Mouse (Mus musculus): ENCODE data around the gene Zar1l. TPM values are rescaled to one million over a fixed set of nuclear protein-coding genes. Genes with fewer than 3 reads are reported as not detected.
A peak's percentile ranks its signal among the peaks of the same experiment; 100 is the strongest.

The Zar1l gene
- polyA plus RNA-seq, 1 experiment, result not detected

- no peaks in the 10 kb centered on the region for H3K27me3 ChIP-seq (ENCODE audit: control insufficient read depth, insufficient read depth, low read length)
- no peak overlapping the region for H3K27ac ChIP-seq (ENCODE audit: insufficient read depth, low read length)
- no peak for TF ChIP-seq POLR2A (IDR thresholded peaks at IDR 0.05; ENCODE audit: borderline replicate concordance, insufficient read depth, low read length)
- no peak for TF ChIP-seq CTCF (IDR thresholded peaks at IDR 0.05; ENCODE audit: borderline replicate concordance, insufficient read depth, low read depth, low read length)
- no peak for DNase-seq
- H3K4me3 ChIP-seq (replicated peaks; ENCODE audit: insufficient read depth, low read depth, low read length), result no peak overlapping the region
- H3K4me1 ChIP-seq (ENCODE audit: control insufficient read depth, insufficient read depth, low read length), result no peaks in the 10 kb centered on the region
- 49% methylated on average over 3 of the region's 3 CpGs for WGBS
Measured at GRCm38 (mm10) chr5:150551637-150552036, 33.7 kb upstream of the Zar1l start.

DNA sequence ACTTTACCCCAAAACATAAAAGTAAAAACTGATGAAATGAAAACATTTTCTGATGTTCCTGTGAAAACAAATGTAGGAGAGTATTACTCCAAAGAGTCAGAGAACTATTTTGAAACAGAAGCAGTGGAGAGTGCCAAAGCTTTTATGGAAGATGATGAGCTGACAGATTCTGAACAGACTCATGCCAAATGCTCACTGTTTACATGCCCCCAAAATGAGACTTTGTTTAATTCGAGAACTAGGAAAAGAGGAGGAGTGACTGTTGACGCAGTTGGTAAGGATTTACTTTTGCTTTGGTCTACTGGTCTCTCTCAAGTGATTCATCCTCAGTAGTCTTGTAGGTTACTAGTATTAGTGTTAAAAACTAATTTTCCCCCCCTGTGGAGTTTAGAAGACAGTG, 25.2 kb upstream of the Zar1l start:
- DNase-seq, result no peak
- no peaks in the 10 kb centered on the region for H3K4me1 ChIP-seq (ENCODE audit: control insufficient read depth, insufficient read depth, low read length)
- WGBS, result 75% methylated on average over 2 of the region's 2 CpGs
- no peak overlapping the region for H3K27ac ChIP-seq (ENCODE audit: insufficient read depth, low read length)
- no peak for TF ChIP-seq POLR2A (IDR thresholded peaks at IDR 0.05; ENCODE audit: borderline replicate concordance, insufficient read depth, low read length)
- H3K4me3 ChIP-seq (replicated peaks; ENCODE audit: insufficient read depth, low read depth, low read length), result no peak overlapping the region
- H3K27me3 ChIP-seq (ENCODE audit: control insufficient read depth, insufficient read depth, low read length), result no peaks in the 10 kb centered on the region

DNA sequence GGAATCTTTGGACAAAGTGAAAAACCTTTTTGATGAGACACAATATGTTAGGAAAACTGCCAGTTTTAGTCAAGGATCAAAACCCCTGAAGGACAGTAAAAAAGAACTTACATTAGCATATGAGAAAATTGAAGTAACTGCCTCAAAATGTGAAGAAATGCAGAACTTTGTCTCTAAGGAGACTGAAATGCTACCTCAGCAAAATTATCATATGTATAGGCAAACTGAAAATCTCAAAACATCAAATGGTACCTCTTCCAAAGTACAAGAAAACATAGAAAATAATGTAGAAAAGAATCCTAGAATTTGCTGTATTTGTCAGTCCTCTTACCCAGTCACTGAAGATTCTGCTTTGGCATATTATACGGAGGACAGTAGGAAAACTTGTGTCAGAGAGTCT, 23.3 kb upstream of the Zar1l start:
- no peaks in the 10 kb centered on the region for H3K4me1 ChIP-seq (ENCODE audit: control insufficient read depth, insufficient read depth, low read length)
- no peak for DNase-seq
- no peak overlapping the region for H3K27ac ChIP-seq (ENCODE audit: insufficient read depth, low read length)
- no peak overlapping the region for H3K4me3 ChIP-seq (replicated peaks; ENCODE audit: insufficient read depth, low read depth, low read length)
- TF ChIP-seq POLR2A (IDR thresholded peaks at IDR 0.05; ENCODE audit: borderline replicate concordance, insufficient read depth, low read length) (no peak), CTCF (IDR thresholded peaks at IDR 0.05; ENCODE audit: borderline replicate concordance, insufficient read depth, low read depth, low read length) (no peak)
- H3K27me3 ChIP-seq (ENCODE audit: control insufficient read depth, insufficient read depth, low read length), result no peaks in the 10 kb centered on the region
- 93% methylated on average over 1 of the region's 1 CpGs for WGBS

DNA sequence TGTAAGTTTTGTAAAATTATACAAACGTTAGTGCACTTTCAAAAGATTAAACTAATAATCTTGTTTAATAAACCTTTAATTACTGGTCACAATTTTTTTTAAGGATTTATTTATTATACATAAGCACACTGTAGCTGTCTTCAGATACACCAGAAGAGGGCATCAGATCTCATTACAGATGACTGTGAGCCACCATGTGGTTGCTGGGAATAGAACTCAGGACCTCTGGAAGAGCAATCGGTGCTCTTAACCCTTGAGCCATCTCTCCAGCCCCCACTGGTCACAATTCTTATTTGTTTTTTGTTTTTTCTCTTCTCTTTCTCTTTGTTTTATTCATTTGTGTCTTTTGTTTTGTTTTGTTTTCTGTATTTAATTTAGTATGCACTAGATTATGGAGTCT, 7.3 kb upstream of the Zar1l start:
- H3K27me3 ChIP-seq (ENCODE audit: control insufficient read depth, insufficient read depth, low read length), result no peaks in the 10 kb centered on the region
- 84% methylated on average over 2 of the region's 2 CpGs for WGBS
- H3K4me1 ChIP-seq (ENCODE audit: control insufficient read depth, insufficient read depth, low read length), result no peaks in the 10 kb centered on the region
- no peak for DNase-seq
- TF ChIP-seq CTCF (IDR thresholded peaks at IDR 0.05; ENCODE audit: borderline replicate concordance, insufficient read depth, low read depth, low read length), result no peak
- no peak for TF ChIP-seq POLR2A (IDR thresholded peaks at IDR 0.05; ENCODE audit: borderline replicate concordance, insufficient read depth, low read length)
- H3K4me3 ChIP-seq (replicated peaks; ENCODE audit: insufficient read depth, low read depth, low read length), result no peak overlapping the region
- H3K27ac ChIP-seq (ENCODE audit: insufficient read depth, low read length), result no peak overlapping the region

GRCm38 (mm10) chr5:150522867-150523234, 4.9 kb upstream of the Zar1l start:
- Histone ChIP-seq H3K27me3 (ENCODE audit: control insufficient read depth, insufficient read depth, low read length) (no peaks in the 10 kb centered on the region), H3K4me3 (replicated peaks; ENCODE audit: insufficient read depth, low read depth, low read length) (peak overlapping the region; percentile 55), H3K4me1 (ENCODE audit: control insufficient read depth, insufficient read depth, low read length) (no peaks in the 10 kb centered on the region), H3K27ac (ENCODE audit: insufficient read depth, low read length) (no peak overlapping the region)
- 5% methylated on average over 11 of the region's 11 CpGs for WGBS
- TF ChIP-seq CTCF (IDR thresholded peaks at IDR 0.05; ENCODE audit: borderline replicate concordance, insufficient read depth, low read depth, low read length) (no peak), POLR2A (IDR thresholded peaks at IDR 0.05; ENCODE audit: borderline replicate concordance, insufficient read depth, low read length) (no peak)
- DNase-seq, result no peak

- 3% methylated on average over 63 of the region's 63 CpGs for WGBS
- no peaks in the 10 kb centered on the region for H3K27me3 ChIP-seq (ENCODE audit: control insufficient read depth, insufficient read depth, low read length)
Measured at GRCm38 (mm10) chr5:150521937-150522866, 4.2 kb upstream of the Zar1l start, which contains the start of gene Brca2. Gene Brca2 (plus strand): TSS chr5:150522630.

GRCm38 (mm10) chr5:150519551-150519950, 1.6 kb upstream of the Zar1l start:
- no peak for DNase-seq
- H3K27me3 ChIP-seq (ENCODE audit: control insufficient read depth, insufficient read depth, low read length), result no peaks in the 10 kb centered on the region
- H3K4me1 ChIP-seq (ENCODE audit: control insufficient read depth, insufficient read depth, low read length), result no peaks in the 10 kb centered on the region
- H3K4me3 ChIP-seq (replicated peaks; ENCODE audit: insufficient read depth, low read depth, low read length), result no peak overlapping the region
- TF ChIP-seq POLR2A (IDR thresholded peaks at IDR 0.05; ENCODE audit: borderline replicate concordance, insufficient read depth, low read length) (no peak), CTCF (IDR thresholded peaks at IDR 0.05; ENCODE audit: borderline replicate concordance, insufficient read depth, low read depth, low read length) (no peak)
- WGBS, result 83% methylated on average over 1 of the region's 1 CpGs
- H3K27ac ChIP-seq (ENCODE audit: insufficient read depth, low read length), result no peak overlapping the region

More at GRCm38 (mm10) chr5:150521937-150522866, 4.2 kb upstream of the Zar1l start, which contains the start of gene Brca2:
- TF ChIP-seq POLR2A (IDR thresholded peaks at IDR 0.05; ENCODE audit: borderline replicate concordance, insufficient read depth, low read length) (peak; percentile 92), CTCF (IDR thresholded peaks at IDR 0.05; ENCODE audit: borderline replicate concordance, insufficient read depth, low read depth, low read length) (no peak)
- DNase-seq, result peak; percentile 92 to 94
- Histone ChIP-seq H3K4me3 (replicated peaks; ENCODE audit: insufficient read depth, low read depth, low read length) (peak within 1 kb of the TSS; percentile 55), H3K4me1 (ENCODE audit: control insufficient read depth, insufficient read depth, low read length) (no peaks in the 10 kb centered on the region), H3K27ac (ENCODE audit: insufficient read depth, low read length) (no peak within 1 kb of the TSS)

DNA sequence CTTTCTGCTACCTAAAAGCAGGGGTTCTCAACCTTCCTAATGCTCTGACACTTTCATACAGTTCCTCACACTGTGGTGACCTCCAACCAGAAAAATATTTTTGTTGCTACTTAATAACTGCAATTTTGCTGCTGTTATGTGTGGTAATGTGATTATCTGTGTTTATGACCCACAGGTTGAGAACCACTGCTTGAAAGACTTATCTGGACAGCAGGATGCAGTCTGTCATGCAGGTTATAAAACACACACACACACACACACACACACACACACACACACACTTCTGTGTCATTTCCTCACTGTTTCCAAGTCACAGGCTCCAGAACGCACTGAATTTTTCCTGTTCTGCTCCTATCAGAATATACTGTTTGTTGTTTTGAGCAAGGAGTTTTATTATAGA, 3.9 kb downstream of the Zar1l start:
- Histone ChIP-seq H3K27me3 (ENCODE audit: control insufficient read depth, insufficient read depth, low read length) (no peaks in the 10 kb centered on the region), H3K4me1 (ENCODE audit: control insufficient read depth, insufficient read depth, low read length) (no peaks in the 10 kb centered on the region), H3K4me3 (replicated peaks; ENCODE audit: insufficient read depth, low read depth, low read length) (no peak overlapping the region), H3K27ac (ENCODE audit: insufficient read depth, low read length) (no peak overlapping the region)
- WGBS, result 92% methylated on average over 1 of the region's 1 CpGs
- no peak for TF ChIP-seq POLR2A (IDR thresholded peaks at IDR 0.05; ENCODE audit: borderline replicate concordance, insufficient read depth, low read length)
- TF ChIP-seq CTCF (IDR thresholded peaks at IDR 0.05; ENCODE audit: borderline replicate concordance, insufficient read depth, low read depth, low read length), result no peak
- no peak for DNase-seq

Measured in cerebellum, adult 2 months (tissue).